ENCODE assay signal across 43 mouse cellular contexts in genomic region chr7:104588274-104588673, GRCm38 (mm10). TPM values are rescaled to one million over a fixed set of nuclear protein-coding genes. Genes with fewer than 3 reads are reported as not detected.
"Had no signal": no experiment of that assay in that cellular context is flagged by ENCODE, and none has a peak within 500 bp of the region (broad histone marks: within the 10 kb centered on the region; RNA-seq: fewer than 3 reads in every experiment).

No protein-coding gene starts in this region.

- ATAC-seq: hindbrain, postnatal 0 days; intestine, embryonic 16.5 days; liver, embryonic 12.5 days had no signal

- H3K27ac ChIP-seq: heart, embryonic 10.5 days; hindbrain, embryonic 13.5 days; hindbrain, embryonic 15.5 days; hindbrain, postnatal 0 days; kidney, embryonic 15.5 days; kidney, postnatal 0 days; limb, embryonic 13.5 days; limb, embryonic 15.5 days; liver, embryonic 12.5 days had no signal

- H3K9me3 ChIP-seq: heart, embryonic 10.5 days; hindbrain, embryonic 13.5 days; hindbrain, embryonic 15.5 days; kidney, embryonic 15.5 days; limb, embryonic 13.5 days; limb, embryonic 15.5 days; liver, embryonic 12.5 days had no signal

- H3K4me1 ChIP-seq: heart, embryonic 10.5 days; heart, embryonic 12.5 days; hindbrain, embryonic 13.5 days; hindbrain, embryonic 15.5 days; kidney, embryonic 15.5 days; limb, embryonic 13.5 days; limb, embryonic 15.5 days; liver, embryonic 12.5 days had no signal

- H3K27me3 ChIP-seq: heart, embryonic 12.5 days; hindbrain, embryonic 13.5 days; hindbrain, embryonic 15.5 days; kidney, embryonic 15.5 days; limb, embryonic 13.5 days; limb, embryonic 15.5 days; liver, embryonic 12.5 days had no signal

- H3K36me3 ChIP-seq: heart, embryonic 10.5 days; heart, embryonic 12.5 days; hindbrain, embryonic 13.5 days; hindbrain, embryonic 15.5 days; kidney, embryonic 15.5 days; limb, embryonic 13.5 days; limb, embryonic 15.5 days; liver, embryonic 12.5 days had no signal

- DNase-seq: gastrocnemius, postnatal 14 days; gastrocnemius, postnatal 36 days; heart, adult 11 months; heart, postnatal 10 days; kidney, adult 11 months; kidney, adult 2 months; kidney, adult 9 months; kidney, postnatal 14 days; kidney, postnatal 36 days; layer of hippocampus, adult 9-11 months; layer of hippocampus, postnatal 36 days; left cerebral cortex, postnatal 4 days had no signal

- H3K9ac ChIP-seq: heart, embryonic 12.5 days; hindbrain, embryonic 13.5 days; hindbrain, embryonic 15.5 days; kidney, embryonic 15.5 days; limb, embryonic 13.5 days; limb, embryonic 15.5 days; liver, embryonic 12.5 days had no signal

- H3K4me3 ChIP-seq: heart, embryonic 10.5 days; heart, embryonic 12.5 days; hindbrain, embryonic 13.5 days; hindbrain, embryonic 15.5 days; kidney, embryonic 15.5 days; limb, embryonic 13.5 days; limb, embryonic 15.5 days; liver, embryonic 12.5 days had no signal

RNA-seq across cellular contexts. Expression of gene Olfr654, which starts 1.4 kb away (rescaled TPM):
- total RNA-seq: gastrocnemius, adult 18-20 months; gastrocnemius, adult 8-10 months; gastrocnemius, postnatal 14 days; gastrocnemius, postnatal 36 days; heart, adult 8-10 months; heart, postnatal 10 days; heart, postnatal 25 days; hematopoietic stem cell, adult 5-6 weeks; hindbrain, postnatal 0 days; layer of hippocampus, adult 18-20 months; layer of hippocampus, adult 8-10 months; layer of hippocampus, postnatal 14 days; layer of hippocampus, postnatal 36 days; left cerebral cortex, adult 18-20 months; left cerebral cortex, adult 8-10 months; left cerebral cortex, postnatal 10 days; left cerebral cortex, postnatal 25 days; left cerebral cortex, postnatal 4 days; liver, adult 2 months had no signal
- polyA plus RNA-seq: gonadal fat pad, adult 2 months; heart, embryonic 10.5 days; heart, embryonic 12.5 days; heart, embryonic 14.5 days; heart, embryonic 16.5 days; hindbrain, embryonic 11.5 days; hindbrain, embryonic 13.5 days; hindbrain, embryonic 15.5 days; hindbrain, postnatal 0 days; intestine, embryonic 14.5 days; intestine, embryonic 16.5 days; kidney, adult 2 months; kidney, embryonic 15.5 days; kidney, postnatal 0 days; large intestine, adult 2 months; limb, embryonic 11.5 days; limb, embryonic 13.5 days; limb, embryonic 15.5 days; liver, adult 2 months; liver, embryonic 12.5 days had no signal

RNA-seq across cellular contexts. Expression of gene Olfr653, which starts 11.2 kb away (rescaled TPM):
- total RNA-seq: gastrocnemius, adult 18-20 months; gastrocnemius, adult 8-10 months; gastrocnemius, postnatal 14 days; gastrocnemius, postnatal 36 days; heart, adult 8-10 months; heart, postnatal 10 days; heart, postnatal 25 days; hematopoietic stem cell, adult 5-6 weeks; hindbrain, postnatal 0 days; layer of hippocampus, adult 18-20 months; layer of hippocampus, adult 8-10 months; layer of hippocampus, postnatal 14 days; layer of hippocampus, postnatal 36 days; left cerebral cortex, adult 18-20 months; left cerebral cortex, adult 8-10 months; left cerebral cortex, postnatal 10 days; left cerebral cortex, postnatal 25 days; left cerebral cortex, postnatal 4 days; liver, adult 2 months had no signal
- polyA plus RNA-seq: gonadal fat pad, adult 2 months; heart, embryonic 10.5 days; heart, embryonic 12.5 days; heart, embryonic 14.5 days; heart, embryonic 16.5 days; hindbrain, embryonic 11.5 days; hindbrain, embryonic 13.5 days; hindbrain, embryonic 15.5 days; hindbrain, postnatal 0 days; intestine, embryonic 14.5 days; intestine, embryonic 16.5 days; kidney, adult 2 months; kidney, embryonic 15.5 days; kidney, postnatal 0 days; large intestine, adult 2 months; limb, embryonic 11.5 days; limb, embryonic 13.5 days; limb, embryonic 15.5 days; liver, adult 2 months; liver, embryonic 12.5 days had no signal

RNA-seq across cellular contexts. Expression of gene Olfr655, which starts 13.3 kb away (rescaled TPM):
- total RNA-seq: gastrocnemius, adult 18-20 months; gastrocnemius, adult 8-10 months; gastrocnemius, postnatal 14 days; gastrocnemius, postnatal 36 days; heart, adult 8-10 months; heart, postnatal 10 days; heart, postnatal 25 days; hematopoietic stem cell, adult 5-6 weeks; hindbrain, postnatal 0 days; layer of hippocampus, adult 18-20 months; layer of hippocampus, adult 8-10 months; layer of hippocampus, postnatal 14 days; layer of hippocampus, postnatal 36 days; left cerebral cortex, adult 18-20 months; left cerebral cortex, adult 8-10 months; left cerebral cortex, postnatal 10 days; left cerebral cortex, postnatal 25 days; left cerebral cortex, postnatal 4 days; liver, adult 2 months had no signal
- polyA plus RNA-seq: gonadal fat pad, adult 2 months; heart, embryonic 10.5 days; heart, embryonic 12.5 days; heart, embryonic 14.5 days; heart, embryonic 16.5 days; hindbrain, embryonic 11.5 days; hindbrain, embryonic 13.5 days; hindbrain, embryonic 15.5 days; hindbrain, postnatal 0 days; intestine, embryonic 14.5 days; intestine, embryonic 16.5 days; kidney, adult 2 months; kidney, embryonic 15.5 days; kidney, postnatal 0 days; large intestine, adult 2 months; limb, embryonic 11.5 days; limb, embryonic 13.5 days; limb, embryonic 15.5 days; liver, adult 2 months; liver, embryonic 12.5 days had no signal

RNA-seq across cellular contexts. Expression of gene Olfr656, which starts 25.5 kb away (rescaled TPM):
- total RNA-seq: gastrocnemius, adult 18-20 months; gastrocnemius, adult 8-10 months; gastrocnemius, postnatal 14 days; gastrocnemius, postnatal 36 days; heart, adult 8-10 months; heart, postnatal 10 days; heart, postnatal 25 days; hematopoietic stem cell, adult 5-6 weeks; hindbrain, postnatal 0 days; layer of hippocampus, adult 18-20 months; layer of hippocampus, adult 8-10 months; layer of hippocampus, postnatal 14 days; layer of hippocampus, postnatal 36 days; left cerebral cortex, adult 18-20 months; left cerebral cortex, adult 8-10 months; left cerebral cortex, postnatal 10 days; left cerebral cortex, postnatal 25 days; liver, adult 2 months had no signal
- polyA plus RNA-seq: gonadal fat pad, adult 2 months; heart, embryonic 10.5 days; heart, embryonic 12.5 days; heart, embryonic 14.5 days; heart, embryonic 16.5 days; hindbrain, embryonic 11.5 days; hindbrain, embryonic 13.5 days; hindbrain, embryonic 15.5 days; hindbrain, postnatal 0 days; intestine, embryonic 14.5 days; intestine, embryonic 16.5 days; kidney, adult 2 months; kidney, embryonic 15.5 days; kidney, postnatal 0 days; large intestine, adult 2 months; limb, embryonic 11.5 days; limb, embryonic 13.5 days; limb, embryonic 15.5 days; liver, adult 2 months; liver, embryonic 12.5 days had no signal

RNA-seq across cellular contexts. Expression of gene Olfr652, which starts 27.6 kb away (rescaled TPM):
- total RNA-seq: gastrocnemius, adult 18-20 months; gastrocnemius, adult 8-10 months; gastrocnemius, postnatal 14 days; gastrocnemius, postnatal 36 days; heart, adult 8-10 months; heart, postnatal 10 days; heart, postnatal 25 days; hematopoietic stem cell, adult 5-6 weeks; hindbrain, postnatal 0 days; layer of hippocampus, adult 18-20 months; layer of hippocampus, adult 8-10 months; layer of hippocampus, postnatal 14 days; layer of hippocampus, postnatal 36 days; left cerebral cortex, adult 18-20 months; left cerebral cortex, adult 8-10 months; left cerebral cortex, postnatal 10 days; left cerebral cortex, postnatal 25 days; left cerebral cortex, postnatal 4 days; liver, adult 2 months had no signal
- polyA plus RNA-seq: gonadal fat pad, adult 2 months; heart, embryonic 10.5 days; heart, embryonic 12.5 days; heart, embryonic 14.5 days; heart, embryonic 16.5 days; hindbrain, embryonic 11.5 days; hindbrain, embryonic 13.5 days; hindbrain, embryonic 15.5 days; intestine, embryonic 14.5 days; intestine, embryonic 16.5 days; kidney, adult 2 months; kidney, embryonic 15.5 days; kidney, postnatal 0 days; large intestine, adult 2 months; limb, embryonic 11.5 days; limb, embryonic 13.5 days; limb, embryonic 15.5 days; liver, adult 2 months; liver, embryonic 12.5 days had no signal
